Mouse (Mus musculus): ENCODE data around the gene Col6a4. TPM values are rescaled to one million over a fixed set of nuclear protein-coding genes. Genes with fewer than 3 reads are reported as not detected.

The Col6a4 gene
- polyA plus RNA-seq, 1 experiment from 2014 or later = 1.2 TPM

DNA sequence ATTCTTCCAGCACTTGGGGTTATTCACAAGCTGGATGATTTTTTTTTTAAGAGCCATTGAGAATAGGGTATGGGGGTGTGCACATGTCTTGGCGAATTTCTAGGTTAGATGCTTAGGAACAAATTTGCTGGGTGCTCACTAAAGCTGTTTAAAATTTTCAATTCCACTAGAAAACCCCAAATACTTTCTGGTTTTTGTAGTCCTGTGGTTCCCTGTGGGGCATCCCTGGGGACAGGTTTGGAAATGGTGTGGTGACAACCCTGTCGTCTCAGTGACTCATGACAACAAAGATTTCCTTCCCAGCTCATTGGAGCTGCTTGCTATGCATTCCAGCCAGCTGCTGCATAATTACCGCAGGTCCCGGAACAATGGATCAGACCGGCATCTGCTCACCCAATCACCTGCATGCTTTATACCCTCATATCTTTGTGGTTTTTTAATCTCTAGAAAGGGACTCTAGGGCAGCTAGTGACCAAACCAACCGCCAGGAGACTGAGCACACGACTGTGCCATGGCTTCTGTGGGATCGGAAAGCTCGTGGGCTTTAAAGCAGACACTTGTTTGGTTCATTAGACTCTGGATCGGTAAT, 111.6 kb downstream of the Col6a4 start:
- peak overlapping the region; percentile 42 for H3K4me2 ChIP-seq
- H3K36me3 ChIP-seq = no peaks in the 10 kb centered on the region
- ATAC-seq (ENCODE audit: low FRiP score) = peak; percentile 31; the same call in 1 of the 2 replicates
- H3K27ac ChIP-seq (replicated peaks) = peak overlapping the region; percentile 60
- WGBS = 20% methylated on average over 10 of the region's 10 CpGs
- H3K9ac ChIP-seq (replicated peaks) = no peak overlapping the region
- H3K27me3 ChIP-seq (replicated peaks) = no peaks in the 10 kb centered on the region
- 0 out of 2 replicates have a peak overlapping the region, but pooled peaks have one; percentile 8 for H3K4me3 ChIP-seq (replicated peaks)
- H3K4me1 ChIP-seq = peaks cover 8% of the 10 kb centered on the region; the same call in 1 of the 2 replicates
- no peaks in the 10 kb centered on the region for H3K9me3 ChIP-seq (replicated peaks)

DNA sequence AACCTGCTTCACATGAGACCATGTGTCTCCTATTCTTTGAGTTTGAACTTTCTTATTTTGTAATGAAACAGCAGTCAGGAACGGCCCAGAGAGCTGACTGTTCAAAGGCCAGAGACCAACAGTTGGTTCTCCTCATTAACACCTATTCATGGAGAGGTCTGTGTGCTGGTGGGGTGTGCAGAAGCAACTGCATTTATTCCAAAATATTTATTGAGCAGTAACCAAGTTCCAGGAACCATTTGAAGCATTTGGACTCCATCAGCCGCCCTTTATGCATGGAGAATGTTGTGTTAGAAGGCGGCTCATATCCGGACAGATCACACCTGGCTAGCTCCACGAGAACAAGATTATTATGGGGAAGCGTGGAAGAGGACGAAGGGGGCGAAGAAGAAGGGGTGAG, 118.1 kb downstream of the Col6a4 start:
- no peak overlapping the region for H3K4me2 ChIP-seq
- WGBS = 95% methylated on average over 8 of the region's 8 CpGs

DNA sequence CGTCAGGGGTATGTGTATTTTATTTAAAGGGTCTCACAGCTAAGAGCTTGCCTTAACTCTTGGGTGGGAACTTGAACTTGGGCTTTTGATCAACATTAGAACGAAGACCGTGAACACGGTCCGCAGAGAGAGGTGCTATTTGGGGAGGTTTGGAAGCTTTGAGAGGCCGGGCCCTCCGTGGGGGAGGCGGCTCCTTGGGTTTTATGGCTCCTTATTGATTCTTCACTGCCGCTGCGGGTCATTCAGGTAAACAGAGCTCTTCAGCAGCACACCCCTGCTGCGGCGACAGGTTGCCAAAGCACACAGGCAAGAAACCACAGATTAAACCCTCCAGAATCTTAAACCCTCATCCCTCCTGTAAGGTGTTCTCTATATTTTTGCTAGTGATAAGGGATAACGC, 119.7 kb downstream of the Col6a4 start:
- 6% methylated on average over 13 of the region's 13 CpGs for WGBS
- Histone ChIP-seq H3K4me3 (replicated peaks) (no peak overlapping the region), H3K27ac (replicated peaks) (no peak overlapping the region), H3K9me3 (replicated peaks) (no peaks in the 10 kb centered on the region), H3K27me3 (replicated peaks) (peaks cover 6% of the 10 kb centered on the region; the same call in 1 of the 2 replicates), H3K36me3 (no peaks in the 10 kb centered on the region), H3K4me2 (peak overlapping the region; percentile 4; the same call in 1 of the 2 replicates), H3K4me1 (0 out of 2 replicates have a peak, but pooled peaks cover 3% of the 10 kb centered on the region), H3K9ac (replicated peaks) (no peak overlapping the region)
- ATAC-seq (ENCODE audit: low FRiP score) = no peak

More for the DNA sequence above, 118.1 kb downstream of the Col6a4 start:
- Histone ChIP-seq H3K27ac (replicated peaks) (no peak overlapping the region), H3K4me1 (0 out of 2 replicates have a peak, but pooled peaks cover 3% of the 10 kb centered on the region), H3K9ac (replicated peaks) (no peak overlapping the region), H3K36me3 (no peaks in the 10 kb centered on the region), H3K9me3 (replicated peaks) (no peaks in the 10 kb centered on the region), H3K27me3 (replicated peaks) (peaks cover 6% of the 10 kb centered on the region; the same call in 1 of the 2 replicates), H3K4me3 (replicated peaks) (no peak overlapping the region)
- ATAC-seq (ENCODE audit: low FRiP score) = no peak

DNA sequence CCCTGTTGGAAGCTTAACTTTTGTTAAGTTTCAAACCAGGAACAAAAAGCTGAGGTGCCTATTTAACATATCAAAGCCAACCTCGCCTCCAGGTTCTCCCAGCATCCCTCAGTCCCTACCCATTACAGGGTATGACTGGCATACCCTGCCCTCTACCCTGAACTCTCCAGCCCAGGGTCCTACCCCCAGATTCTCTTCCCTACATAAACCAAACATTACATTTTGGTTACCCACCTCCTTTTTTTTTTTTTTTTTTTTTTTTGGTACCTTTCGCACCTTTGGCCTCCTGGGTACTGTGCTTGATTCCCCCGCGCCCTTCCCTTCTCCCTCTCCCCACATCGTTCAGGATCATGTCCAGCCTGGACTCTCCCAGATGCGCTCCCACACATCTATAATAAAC, 120.3 kb downstream of the Col6a4 start:
- Histone ChIP-seq H3K27me3 (replicated peaks) (peaks cover 6% of the 10 kb centered on the region; the same call in 1 of the 2 replicates), H3K9ac (replicated peaks) (no peak overlapping the region), H3K4me1 (0 out of 2 replicates have a peak, but pooled peaks cover 3% of the 10 kb centered on the region), H3K4me3 (replicated peaks) (no peak overlapping the region), H3K4me2 (no peak overlapping the region), H3K27ac (replicated peaks) (no peak overlapping the region), H3K36me3 (no peaks in the 10 kb centered on the region), H3K9me3 (replicated peaks) (no peaks in the 10 kb centered on the region)
- WGBS = 42% methylated on average over 6 of the region's 6 CpGs
- ATAC-seq (ENCODE audit: low FRiP score) = no peak

DNA sequence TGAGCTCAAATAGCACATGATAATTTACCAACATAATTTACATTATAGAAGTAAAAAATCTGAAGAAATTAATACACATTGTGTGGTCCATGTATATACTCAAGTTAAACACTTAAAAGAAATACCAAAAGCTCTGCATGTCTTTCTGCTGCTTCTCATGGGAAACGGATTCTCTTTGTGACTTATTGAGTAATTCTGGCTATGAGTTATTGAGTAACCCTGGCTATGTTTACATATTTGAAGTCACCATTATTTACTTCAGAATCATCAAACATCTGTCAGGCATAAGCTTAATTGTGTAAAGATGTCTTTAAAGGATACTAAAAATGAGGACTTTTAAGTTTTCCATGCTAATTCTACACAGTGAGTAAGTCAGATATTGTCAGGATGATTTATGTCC, 122.8 kb downstream of the Col6a4 start:
- Histone ChIP-seq H3K9me3 (replicated peaks) (no peaks in the 10 kb centered on the region), H3K4me2 (no peak overlapping the region), H3K27ac (replicated peaks) (no peak overlapping the region), H3K27me3 (replicated peaks) (peaks cover 6% of the 10 kb centered on the region; the same call in 1 of the 2 replicates), H3K4me1 (0 out of 2 replicates have a peak, but pooled peaks cover 3% of the 10 kb centered on the region), H3K9ac (replicated peaks) (no peak overlapping the region), H3K4me3 (replicated peaks) (no peak overlapping the region), H3K36me3 (no peaks in the 10 kb centered on the region)
- WGBS = 87% methylated on average over 1 of the region's 1 CpGs
- no peak for ATAC-seq (ENCODE audit: low FRiP score)

DNA sequence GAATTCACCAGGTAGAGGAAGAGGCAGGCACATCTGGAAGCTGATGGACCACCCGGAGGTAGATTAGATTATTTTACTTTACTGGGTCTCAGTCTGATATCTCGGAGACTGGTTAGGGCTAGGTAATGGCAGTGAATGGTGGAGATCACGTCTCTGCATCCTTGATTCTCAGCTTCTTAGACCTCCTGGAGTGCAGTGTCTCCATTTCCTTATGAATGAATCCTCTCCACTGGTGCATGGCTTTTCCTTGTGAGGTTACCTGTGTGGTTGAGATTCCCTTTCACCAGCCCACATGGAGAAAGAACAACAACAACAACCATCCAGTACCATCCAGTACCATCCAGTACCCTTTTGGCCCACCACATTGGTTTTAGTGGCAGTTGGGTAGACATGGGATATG, 124.6 kb downstream of the Col6a4 start:
- ATAC-seq (ENCODE audit: low FRiP score) = no peak
- Histone ChIP-seq H3K9me3 (replicated peaks) (no peaks in the 10 kb centered on the region), H3K4me3 (replicated peaks) (no peak overlapping the region), H3K4me1 (0 out of 2 replicates have a peak, but pooled peaks cover 2% of the 10 kb centered on the region), H3K4me2 (no peak overlapping the region), H3K9ac (replicated peaks) (no peak overlapping the region), H3K27me3 (replicated peaks) (peaks cover 3% of the 10 kb centered on the region; the same call in 1 of the 2 replicates), H3K36me3 (no peaks in the 10 kb centered on the region), H3K27ac (replicated peaks) (no peak overlapping the region)
- 89% methylated on average over 3 of the region's 3 CpGs for WGBS

DNA sequence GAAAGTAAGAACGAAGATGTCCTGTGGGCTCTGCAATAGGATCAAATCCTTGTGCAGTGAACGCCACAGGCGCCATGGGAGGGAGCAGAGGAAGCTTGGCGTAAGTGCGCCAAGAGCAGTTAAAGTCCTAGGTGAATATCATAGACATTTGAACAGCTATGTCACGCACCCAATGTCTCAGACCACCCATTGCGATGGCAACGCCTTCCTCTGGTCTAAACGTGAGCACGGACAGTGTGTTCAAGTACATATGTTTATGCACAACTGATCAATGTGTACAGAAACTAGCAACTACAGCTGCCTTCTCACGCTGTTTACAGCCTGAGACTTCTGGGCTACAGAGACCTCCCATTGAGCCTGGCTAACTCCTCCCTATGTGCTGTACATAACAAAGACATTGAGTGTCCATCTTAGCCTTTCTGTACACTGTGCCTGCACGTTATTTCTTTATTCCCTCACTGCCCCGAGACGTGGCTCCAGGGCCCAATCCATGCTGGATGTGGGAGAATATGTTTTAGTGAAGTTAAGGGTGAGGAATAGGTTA, 125.2 kb downstream of the Col6a4 start:
- WGBS = 92% methylated on average over 14 of the region's 14 CpGs
- ATAC-seq (ENCODE audit: low FRiP score) = no peak
- Histone ChIP-seq H3K4me3 (replicated peaks) (no peak overlapping the region), H3K27me3 (replicated peaks) (peaks cover under 1% of the 10 kb centered on the region; the same call in 1 of the 2 replicates), H3K27ac (replicated peaks) (no peak overlapping the region), H3K4me2 (no peak overlapping the region), H3K9ac (replicated peaks) (no peak overlapping the region), H3K36me3 (no peaks in the 10 kb centered on the region), H3K4me1 (no peaks in the 10 kb centered on the region), H3K9me3 (replicated peaks) (no peaks in the 10 kb centered on the region)

DNA sequence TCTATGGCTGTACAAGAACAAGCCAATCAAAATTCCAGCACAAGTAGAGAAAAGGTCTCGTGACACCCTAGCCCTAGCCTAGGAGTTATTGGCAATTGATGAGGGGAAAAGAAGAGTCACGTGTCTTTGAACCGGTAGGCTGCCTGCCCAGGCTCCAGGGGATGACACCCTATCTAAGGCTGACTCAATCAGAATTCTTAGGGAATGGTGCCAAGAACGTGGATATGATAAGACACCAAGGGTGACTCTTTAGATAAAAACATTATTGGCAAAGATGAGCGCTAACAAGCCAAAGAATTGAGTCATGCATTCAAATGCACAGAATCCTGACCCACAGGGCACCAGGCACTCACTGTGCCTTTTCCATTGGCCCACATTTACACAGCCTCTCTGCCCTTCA, 125.7 kb downstream of the Col6a4 start:
- WGBS = 83% methylated on average over 5 of the region's 5 CpGs
- Histone ChIP-seq H3K9ac (replicated peaks) (no peak overlapping the region), H3K27ac (replicated peaks) (no peak overlapping the region), H3K4me3 (replicated peaks) (no peak overlapping the region), H3K4me1 (no peaks in the 10 kb centered on the region), H3K27me3 (replicated peaks) (no peaks in the 10 kb centered on the region; the same call in 1 of the 2 replicates), H3K4me2 (no peak overlapping the region), H3K36me3 (no peaks in the 10 kb centered on the region), H3K9me3 (replicated peaks) (no peaks in the 10 kb centered on the region)
- ATAC-seq (ENCODE audit: low FRiP score) = no peak

DNA sequence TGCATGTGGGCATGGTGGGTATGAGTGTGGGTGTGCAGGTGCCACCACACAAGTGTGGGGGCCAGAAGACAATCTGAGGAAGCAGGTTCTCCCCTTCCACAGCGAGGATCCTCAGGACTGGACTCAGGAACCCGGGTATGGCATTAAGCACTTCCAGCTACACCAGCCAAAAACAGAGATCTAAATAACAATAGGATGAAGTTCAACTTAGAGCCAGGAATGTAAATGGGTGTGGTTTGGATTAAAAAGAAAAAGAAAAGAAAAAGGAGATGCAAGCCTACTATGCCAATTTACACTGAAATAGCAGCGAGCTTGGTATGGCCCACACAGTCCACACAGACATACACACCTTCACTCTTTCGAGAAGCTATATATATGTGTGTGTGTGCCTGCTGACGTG, 128.6 kb downstream of the Col6a4 start:
- Histone ChIP-seq H3K9ac (replicated peaks) (no peak overlapping the region), H3K27me3 (replicated peaks) (no peaks in the 10 kb centered on the region), H3K4me2 (no peak overlapping the region), H3K27ac (replicated peaks) (no peak overlapping the region), H3K36me3 (no peaks in the 10 kb centered on the region), H3K9me3 (replicated peaks) (no peaks in the 10 kb centered on the region), H3K4me1 (no peaks in the 10 kb centered on the region), H3K4me3 (replicated peaks) (no peak overlapping the region)
- WGBS = 76% methylated on average over 5 of the region's 5 CpGs
- ATAC-seq (ENCODE audit: low FRiP score) = no peak

DNA sequence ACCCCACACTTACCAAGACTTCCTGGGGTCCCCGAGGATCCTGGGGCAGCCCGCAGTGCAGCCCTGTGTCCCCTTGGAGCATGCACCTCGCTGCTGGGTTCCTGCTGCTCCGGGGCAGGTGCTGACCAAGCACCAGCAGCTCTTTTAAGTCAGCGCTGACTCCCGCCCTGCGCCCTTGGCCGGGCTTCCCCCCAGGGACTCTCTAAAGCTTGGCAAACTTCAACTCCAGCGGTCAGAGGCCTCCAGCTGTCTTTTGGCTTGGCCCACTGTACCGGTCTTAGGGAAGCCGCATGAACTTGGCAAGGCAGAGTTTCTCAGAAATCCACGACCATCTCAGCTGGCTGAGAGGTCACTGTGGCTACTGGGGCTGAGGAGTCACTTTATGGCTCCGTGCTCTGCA, 136.1 kb downstream of the Col6a4 start, which contains the start of gene Col6a5:
Col6a5 (minus strand) TSS at position 111 of the 400 bp plus-strand sequence.
- Histone ChIP-seq H3K4me2 (no peak within 1 kb of the TSS), H3K9me3 (replicated peaks) (no peaks in the 10 kb centered on the region), H3K36me3 (no peaks in the 10 kb centered on the region), H3K27me3 (replicated peaks) (no peaks in the 10 kb centered on the region), H3K27ac (replicated peaks) (no peak within 1 kb of the TSS), H3K4me3 (replicated peaks) (no peak within 1 kb of the TSS), H3K4me1 (no peaks in the 10 kb centered on the region), H3K9ac (replicated peaks) (no peak within 1 kb of the TSS)
- 16% methylated on average over 13 of the region's 13 CpGs for WGBS
- no peak for ATAC-seq (ENCODE audit: low FRiP score)

DNA sequence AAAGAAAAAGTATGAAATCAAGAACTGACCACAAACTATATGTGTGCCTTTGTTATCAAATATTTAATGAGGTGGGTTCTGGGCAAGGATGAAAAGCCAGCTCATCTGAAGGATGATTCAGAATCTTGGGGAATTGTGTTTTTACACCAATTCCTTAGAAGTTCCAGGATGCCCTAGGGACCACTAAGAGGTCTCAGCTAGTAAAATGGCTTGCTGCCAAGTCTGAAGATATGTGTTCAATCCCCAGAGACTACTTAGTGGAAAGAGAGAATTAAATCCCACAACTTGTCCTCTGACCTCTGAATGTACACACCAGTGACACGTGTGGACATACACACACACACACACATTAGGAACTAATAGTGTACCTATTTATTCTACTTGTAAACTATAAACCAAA, 137.5 kb downstream of the Col6a4 start:
- no peak overlapping the region for H3K4me3 ChIP-seq (replicated peaks)
- H3K9me3 ChIP-seq (replicated peaks) = no peaks in the 10 kb centered on the region
- H3K27ac ChIP-seq (replicated peaks) = no peak overlapping the region
- ATAC-seq (ENCODE audit: low FRiP score) = no peak
- H3K36me3 ChIP-seq = no peaks in the 10 kb centered on the region
- no peaks in the 10 kb centered on the region for H3K27me3 ChIP-seq (replicated peaks)
- H3K4me1 ChIP-seq = no peaks in the 10 kb centered on the region
- H3K4me2 ChIP-seq = no peak overlapping the region
- 73% methylated on average over 1 of the region's 1 CpGs for WGBS
- H3K9ac ChIP-seq (replicated peaks) = no peak overlapping the region

DNA sequence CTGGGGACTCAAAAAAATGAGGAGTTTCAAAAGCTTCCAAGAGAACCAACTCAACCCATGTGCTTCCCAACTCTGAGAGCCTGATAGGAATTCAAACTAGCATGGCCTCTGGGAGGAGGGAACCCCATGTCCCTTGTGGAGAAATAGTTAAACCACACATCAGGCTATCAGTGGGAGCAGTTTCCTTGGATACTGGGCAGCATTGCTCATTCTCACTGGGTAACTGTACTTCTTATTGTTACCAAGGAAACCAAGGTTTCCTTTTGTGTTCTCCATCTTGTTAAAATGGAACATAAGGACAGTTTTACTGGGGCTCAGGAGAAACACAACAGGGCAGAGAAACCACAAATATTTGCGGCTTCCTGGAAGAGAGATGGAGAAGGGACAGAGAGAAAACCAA, 146.8 kb downstream of the Col6a4 start:
- H3K4me2 ChIP-seq = no peak overlapping the region
- H3K27ac ChIP-seq (replicated peaks) = no peak overlapping the region
- H3K9me3 ChIP-seq (replicated peaks) = no peaks in the 10 kb centered on the region
- WGBS = 65% methylated on average over 1 of the region's 1 CpGs
- no peak overlapping the region for H3K9ac ChIP-seq (replicated peaks)
- no peaks in the 10 kb centered on the region for H3K4me1 ChIP-seq
- H3K36me3 ChIP-seq = no peaks in the 10 kb centered on the region
- no peaks in the 10 kb centered on the region for H3K27me3 ChIP-seq (replicated peaks)
- no peak for ATAC-seq (ENCODE audit: low FRiP score)
- no peak overlapping the region for H3K4me3 ChIP-seq (replicated peaks)
